Mouse (Mus musculus): ENCODE measurements around the gene Sh2d3c. TPM values are rescaled to one million over a fixed set of nuclear protein-coding genes. Genes with fewer than 3 reads are reported as not detected.

Gene Sh2d3c
- polyA plus RNA-seq, 1 experiment from 2014 or later, result 37.6 TPM

DNA sequence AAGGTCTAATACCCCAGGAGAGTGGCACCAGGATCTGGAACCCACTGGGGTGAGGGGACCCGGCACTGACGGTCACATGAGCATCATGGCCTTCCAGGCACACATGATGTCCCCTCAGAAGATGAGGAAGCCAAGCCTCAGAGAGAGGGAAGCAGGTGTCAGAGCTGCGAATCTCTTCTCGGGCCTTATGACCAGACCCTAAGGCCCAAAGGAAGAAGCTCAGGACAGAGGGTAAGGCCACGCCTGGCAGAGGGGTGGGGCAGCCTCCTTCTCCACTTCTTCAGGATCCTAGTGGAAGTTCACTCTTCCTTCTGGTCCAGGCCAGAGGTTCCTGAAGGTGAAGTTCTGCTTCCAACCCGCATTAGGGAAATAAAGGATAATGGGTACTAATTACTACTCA, 11.8 kb downstream of the Sh2d3c start:
- no peak overlapping the region for H3K4me2 ChIP-seq
- no peak for TF ChIP-seq CTCF (IDR thresholded peaks at IDR 0.05; ENCODE audit: low read depth)
- H3K27ac ChIP-seq (ENCODE audit: low read depth), result no peak overlapping the region
- ATAC-seq (ENCODE audit: insufficient read depth) (no peak), DNase-seq (no peak)
- H3K9ac ChIP-seq, result no peak overlapping the region
- no peak overlapping the region for H3K4me3 ChIP-seq (ENCODE audit: low read depth, low read length)
- no peaks in the 10 kb centered on the region for H3K27me3 ChIP-seq (ENCODE audit: insufficient read depth, low read length)
- H3K9me3 ChIP-seq (ENCODE audit: low read depth, low read length), result no peaks in the 10 kb centered on the region
- H3K4me1 ChIP-seq (ENCODE audit: insufficient read depth), result peaks cover 9% of the 10 kb centered on the region; the same call in 1 of the 2 replicates
- WGBS, result 72% methylated on average over 6 of the region's 6 CpGs
- peaks cover 3% of the 10 kb centered on the region; the same call in 1 of the 2 replicates for H3K36me3 ChIP-seq (ENCODE audit: insufficient read depth)

DNA sequence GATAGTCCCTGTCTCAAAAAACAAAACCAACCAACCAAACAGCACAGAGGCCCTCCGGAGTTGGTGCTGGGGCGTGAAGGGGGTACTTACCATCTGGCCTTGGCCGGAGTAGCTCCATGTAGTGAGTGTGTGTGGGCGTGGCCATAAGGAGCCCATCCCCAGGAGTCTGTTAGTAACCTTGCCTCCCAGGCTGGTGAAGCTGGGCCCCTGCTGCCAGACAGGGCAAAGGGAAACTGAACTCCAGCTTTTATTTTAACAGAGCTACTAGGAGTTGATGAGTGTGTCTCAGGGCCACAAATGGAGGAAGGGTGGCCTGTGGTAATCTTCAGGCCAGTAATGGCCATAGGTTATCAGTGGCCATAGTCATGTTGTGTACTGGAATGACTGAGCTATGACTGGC, 13.6 kb downstream of the Sh2d3c start:
- Histone ChIP-seq H3K27ac (ENCODE audit: low read depth) (peak overlapping the region; percentile 67; the same call in 1 of the 2 replicates), H3K36me3 (ENCODE audit: insufficient read depth) (peaks cover 4% of the 10 kb centered on the region; the same call in 1 of the 2 replicates), H3K9ac (no peak overlapping the region), H3K9me3 (ENCODE audit: low read depth, low read length) (no peaks in the 10 kb centered on the region), H3K27me3 (ENCODE audit: insufficient read depth, low read length) (no peaks in the 10 kb centered on the region), H3K4me1 (ENCODE audit: insufficient read depth) (peaks cover 9% of the 10 kb centered on the region; the same call in 1 of the 2 replicates), H3K4me3 (ENCODE audit: low read depth, low read length) (no peak overlapping the region), H3K4me2 (no peak overlapping the region)
- DNase-seq (no peak), ATAC-seq (ENCODE audit: insufficient read depth) (no peak)
- no peak for TF ChIP-seq CTCF (IDR thresholded peaks at IDR 0.05; ENCODE audit: low read depth)
- 35% methylated on average over 4 of the region's 4 CpGs for WGBS

DNA sequence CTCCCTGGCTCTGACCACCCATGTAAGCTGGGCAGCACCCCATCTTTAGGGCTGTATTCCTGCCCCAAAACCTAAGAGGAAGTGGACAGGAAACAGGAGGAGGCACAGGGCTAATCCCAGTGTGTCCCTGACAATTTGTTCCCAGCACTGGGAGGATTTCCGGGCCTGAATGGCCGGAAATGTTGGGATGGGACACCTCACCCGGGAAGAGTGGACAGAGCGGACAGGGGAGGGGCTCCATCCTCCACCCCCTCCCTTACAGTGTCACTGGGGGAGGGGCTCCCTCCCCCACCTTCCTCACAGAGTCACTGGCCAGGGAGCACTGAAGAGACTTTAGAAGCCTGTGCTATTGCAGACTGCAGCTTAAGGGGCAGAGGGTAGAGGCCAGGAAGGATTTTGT, 14.1 kb downstream of the Sh2d3c start:
- Histone ChIP-seq H3K4me3 (ENCODE audit: low read depth, low read length) (no peak overlapping the region), H3K4me1 (ENCODE audit: insufficient read depth) (peaks cover 9% of the 10 kb centered on the region; the same call in 1 of the 2 replicates), H3K4me2 (peak overlapping the region; percentile 32; the same call in 1 of the 2 replicates), H3K27me3 (ENCODE audit: insufficient read depth, low read length) (no peaks in the 10 kb centered on the region), H3K36me3 (ENCODE audit: insufficient read depth) (peaks cover 4% of the 10 kb centered on the region; the same call in 1 of the 2 replicates), H3K9me3 (ENCODE audit: low read depth, low read length) (no peaks in the 10 kb centered on the region), H3K27ac (ENCODE audit: low read depth) (peak overlapping the region; percentile 67; the same call in 1 of the 2 replicates), H3K9ac (no peak overlapping the region)
- WGBS, result 43% methylated on average over 4 of the region's 4 CpGs
- no peak for TF ChIP-seq CTCF (IDR thresholded peaks at IDR 0.05; ENCODE audit: low read depth)
- DNase-seq, result peak; percentile 68
- ATAC-seq (ENCODE audit: insufficient read depth), result peak; percentile 43; the same call in 1 of the 2 replicates

DNA sequence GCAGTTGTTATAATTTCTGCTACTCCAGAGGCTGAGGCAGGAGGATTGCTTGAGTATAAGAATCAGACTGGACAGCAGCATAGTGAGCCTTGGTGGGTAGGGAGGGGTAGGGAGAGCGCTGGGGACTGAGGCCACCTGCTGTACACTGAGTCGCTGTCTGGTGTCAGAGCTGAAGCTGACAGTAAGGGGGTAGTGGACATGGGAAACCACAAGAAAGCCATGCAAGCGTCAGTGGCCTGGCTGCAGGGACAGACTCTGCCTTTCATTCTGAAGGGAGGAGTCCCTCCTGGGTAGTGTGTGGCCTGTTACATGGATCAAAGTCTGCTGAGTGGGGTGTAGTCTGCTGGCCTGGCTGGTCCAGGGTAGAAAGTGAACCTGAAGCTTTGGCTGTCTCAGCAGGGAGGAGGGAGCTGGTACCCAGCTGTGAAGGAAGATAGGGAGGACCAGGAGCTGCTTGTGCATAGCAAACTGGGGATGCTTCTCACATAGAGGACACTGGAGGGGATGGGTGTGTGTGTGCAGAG, 15.5 kb downstream of the Sh2d3c start:
- 0 out of 2 replicates have a peak, but pooled peaks cover under 1% of the 10 kb centered on the region for H3K4me1 ChIP-seq (ENCODE audit: insufficient read depth)
- peaks cover 7% of the 10 kb centered on the region for H3K27me3 ChIP-seq (ENCODE audit: insufficient read depth, low read length)
- peaks cover 4% of the 10 kb centered on the region; the same call in 1 of the 2 replicates for H3K36me3 ChIP-seq (ENCODE audit: insufficient read depth)
- no peak for ATAC-seq (ENCODE audit: insufficient read depth)
- H3K9ac ChIP-seq, result no peak overlapping the region
- DNase-seq, result no peak
- H3K27ac ChIP-seq (ENCODE audit: low read depth), result no peak overlapping the region
- no peak overlapping the region for H3K4me2 ChIP-seq
- no peak overlapping the region for H3K4me3 ChIP-seq (ENCODE audit: low read depth, low read length)
- WGBS, result 35% methylated on average over 3 of the region's 3 CpGs
- H3K9me3 ChIP-seq (ENCODE audit: low read depth, low read length), result no peaks in the 10 kb centered on the region
- no peak for TF ChIP-seq CTCF (IDR thresholded peaks at IDR 0.05; ENCODE audit: low read depth)

DNA sequence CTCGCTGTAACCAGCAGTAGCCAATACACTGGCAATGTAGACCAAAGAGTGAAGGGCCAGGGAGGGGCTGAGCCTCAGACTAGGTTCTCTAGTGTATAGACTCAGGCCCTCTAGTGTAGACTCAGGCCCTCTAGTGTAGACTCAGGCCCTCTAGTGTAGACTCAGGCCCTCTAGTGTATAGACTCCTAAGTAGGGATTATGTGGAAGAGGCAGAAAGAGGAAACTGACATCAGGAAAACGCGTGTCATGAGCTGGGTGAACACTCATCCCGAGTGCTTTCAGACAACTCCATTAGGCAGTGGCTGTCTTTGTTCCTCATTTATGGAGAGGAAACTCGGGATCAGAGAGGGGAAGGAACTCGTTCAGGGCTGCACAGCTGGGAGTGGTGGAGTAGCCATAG, 16.2 kb downstream of the Sh2d3c start:
- H3K4me3 ChIP-seq (ENCODE audit: low read depth, low read length), result no peak overlapping the region
- ATAC-seq (ENCODE audit: insufficient read depth), result no peak
- no peak for TF ChIP-seq CTCF (IDR thresholded peaks at IDR 0.05; ENCODE audit: low read depth)
- no peak overlapping the region for H3K27ac ChIP-seq (ENCODE audit: low read depth)
- H3K36me3 ChIP-seq (ENCODE audit: insufficient read depth), result peaks cover 4% of the 10 kb centered on the region; the same call in 1 of the 2 replicates
- no peak overlapping the region for H3K4me2 ChIP-seq
- H3K9ac ChIP-seq, result no peak overlapping the region
- H3K9me3 ChIP-seq (ENCODE audit: low read depth, low read length), result no peaks in the 10 kb centered on the region
- no peaks in the 10 kb centered on the region for H3K4me1 ChIP-seq (ENCODE audit: insufficient read depth)
- 57% methylated on average over 6 of the region's 6 CpGs for WGBS
- H3K27me3 ChIP-seq (ENCODE audit: insufficient read depth, low read length), result peaks cover 13% of the 10 kb centered on the region
- no peak for DNase-seq

DNA sequence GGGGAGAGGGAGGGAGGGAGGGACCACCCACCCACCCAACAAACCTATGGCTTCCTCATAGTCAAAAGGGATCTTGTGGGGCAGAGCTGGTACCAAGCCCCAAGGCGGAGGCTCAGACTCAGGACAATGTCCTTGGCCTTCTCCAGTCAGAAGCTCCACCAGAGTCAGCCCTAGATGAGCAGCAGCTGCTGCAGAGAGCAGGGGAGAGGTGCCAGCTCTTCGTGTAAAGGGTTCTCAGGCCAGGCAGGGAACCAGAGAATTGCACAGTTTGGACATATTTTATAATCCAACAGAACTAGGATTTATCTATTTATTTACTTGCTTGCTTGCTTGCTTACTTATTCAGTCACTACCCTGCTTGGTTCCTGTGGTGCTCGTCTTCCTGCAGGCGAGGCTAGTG, 18.5 kb downstream of the Sh2d3c start:
- Histone ChIP-seq H3K9me3 (ENCODE audit: low read depth, low read length) (no peaks in the 10 kb centered on the region), H3K27me3 (ENCODE audit: insufficient read depth, low read length) (peaks cover 21% of the 10 kb centered on the region)
- WGBS, result 62% methylated on average over 4 of the region's 4 CpGs

DNA sequence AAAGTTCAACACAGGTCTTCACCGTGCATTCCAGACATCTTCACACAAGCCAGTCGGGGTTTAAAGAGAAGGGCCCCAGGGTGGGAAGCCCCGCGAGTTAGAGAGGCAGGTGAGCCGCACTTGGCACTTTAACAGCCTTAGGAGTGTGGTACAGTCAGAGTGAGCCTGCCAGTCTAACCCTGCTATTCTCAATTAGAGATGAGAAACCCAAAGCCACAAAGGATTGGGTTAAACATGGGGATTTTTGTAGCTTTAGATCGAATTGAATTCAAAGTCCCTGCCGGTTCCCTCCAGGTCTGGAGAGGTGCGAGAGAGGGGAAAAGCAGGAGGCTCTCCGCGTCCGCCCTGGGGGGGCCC, 20.0 kb downstream of the Sh2d3c start, which contains the start of gene 6330409D20Rik:
TSS of gene 6330409D20Rik (minus strand) at position 101 of the 357 bp plus-strand sequence.
- no peak within 1 kb of the TSS for H3K27ac ChIP-seq (ENCODE audit: low read depth)
- H3K36me3 ChIP-seq (ENCODE audit: insufficient read depth), result peaks cover 28% of the 10 kb centered on the region
- no peak for TF ChIP-seq CTCF (IDR thresholded peaks at IDR 0.05; ENCODE audit: low read depth)
- H3K4me3 ChIP-seq (ENCODE audit: low read depth, low read length), result peak within 1 kb of the TSS; percentile 42
- H3K4me1 ChIP-seq (ENCODE audit: insufficient read depth), result no peaks in the 10 kb centered on the region
- no peaks in the 10 kb centered on the region for H3K9me3 ChIP-seq (ENCODE audit: low read depth, low read length)
- peak within 1 kb of the TSS; percentile 48 for H3K9ac ChIP-seq
- DNase-seq (no peak), ATAC-seq (ENCODE audit: insufficient read depth) (no peak; the same call in 1 of the 2 replicates)
- WGBS, result 10% methylated on average over 11 of the region's 11 CpGs
- peak within 1 kb of the TSS; percentile 76 for H3K4me2 ChIP-seq
- H3K27me3 ChIP-seq (ENCODE audit: insufficient read depth, low read length), result peaks cover 21% of the 10 kb centered on the region

More for the DNA sequence above, 18.5 kb downstream of the Sh2d3c start:
- H3K36me3 ChIP-seq (ENCODE audit: insufficient read depth), result peaks cover 12% of the 10 kb centered on the region
- no peak overlapping the region for H3K4me2 ChIP-seq
- no peak for ATAC-seq (ENCODE audit: insufficient read depth)
- no peaks in the 10 kb centered on the region for H3K4me1 ChIP-seq (ENCODE audit: insufficient read depth)
- no peak overlapping the region for H3K4me3 ChIP-seq (ENCODE audit: low read depth, low read length)
- no peak overlapping the region for H3K9ac ChIP-seq
- no peak for TF ChIP-seq CTCF (IDR thresholded peaks at IDR 0.05; ENCODE audit: low read depth)
- DNase-seq, result no peak
- no peak overlapping the region for H3K27ac ChIP-seq (ENCODE audit: low read depth)
